Mouse (Mus musculus): ENCODE data around the gene Opalin.

Opalin gene

DNA sequence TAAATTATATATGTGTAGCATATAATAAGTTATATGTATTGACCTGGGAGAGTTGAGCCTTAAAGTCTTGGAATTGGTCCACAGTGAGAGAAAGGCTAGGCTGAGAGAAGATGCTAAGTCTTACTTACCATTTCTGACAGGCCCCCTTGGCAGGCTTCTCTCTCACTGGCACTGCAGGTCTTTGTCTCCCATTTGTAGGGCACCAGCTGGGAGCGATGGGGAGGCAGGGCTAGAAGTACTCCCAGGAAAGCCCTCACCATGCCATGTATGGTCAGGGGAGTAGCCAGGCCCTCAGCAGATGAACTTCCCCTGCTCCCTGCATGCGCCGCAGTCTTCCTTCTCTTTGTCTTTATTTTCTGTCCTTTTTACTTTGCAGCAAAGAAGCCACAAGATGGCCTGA lies at the start of gene Opalin:
Gene Opalin, minus strand, starts transcription at position 208 of the 400 bp plus-strand sequence.
- DNase-seq (ENCODE audit: low spot score in 2 of 2), result peak in 1 of 2 experiments; percentile 44

GRCm38 (mm10) chr19:41123009-41123408 lies 46.1 kb upstream of the Opalin start:
- DNase-seq (ENCODE audit: low spot score in 2 of 2), result no peak

DNA sequence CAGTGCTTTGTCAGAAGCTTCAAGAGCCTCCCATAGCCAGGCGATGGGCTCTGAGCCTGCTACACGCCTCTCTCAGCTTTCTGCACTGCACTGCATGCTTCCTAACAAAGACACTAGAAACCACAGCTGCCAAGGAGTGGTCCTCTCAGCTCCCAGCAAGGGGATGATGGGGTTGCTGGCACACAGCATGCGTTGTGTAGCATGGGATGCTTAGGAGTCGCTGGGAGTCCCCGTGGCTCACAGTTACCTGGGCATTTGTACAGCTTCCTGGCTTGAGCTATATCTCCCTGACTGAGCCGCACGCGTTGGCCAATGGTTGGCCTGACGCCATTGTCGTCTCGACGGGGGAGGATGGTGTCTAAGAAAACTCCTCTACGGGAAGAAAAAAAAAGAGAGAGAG lies 43.0 kb upstream of the Opalin start:
- DNase-seq (ENCODE audit: low spot score in 2 of 2), result no peak

DNA sequence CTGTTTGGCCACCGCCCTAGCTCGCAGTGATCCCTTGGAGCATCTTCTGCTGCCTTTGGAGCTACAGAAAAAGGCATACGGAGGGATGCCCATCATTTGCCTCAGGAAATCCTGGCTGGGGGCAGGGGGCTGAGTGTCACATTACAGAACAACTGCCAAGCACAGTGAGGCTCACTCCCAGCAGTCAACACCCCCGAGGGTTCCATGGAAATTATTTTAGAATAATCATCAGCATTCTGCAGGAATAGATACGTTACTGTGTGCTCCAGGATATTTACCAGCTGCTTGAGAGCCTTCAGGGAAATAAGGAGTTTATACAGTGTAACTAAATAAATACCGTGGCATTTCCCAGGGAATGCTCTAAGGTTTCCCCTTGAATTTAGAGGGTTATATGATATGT lies 41.4 kb upstream of the Opalin start:
- no peak for DNase-seq (ENCODE audit: low spot score in 2 of 2)

DNA sequence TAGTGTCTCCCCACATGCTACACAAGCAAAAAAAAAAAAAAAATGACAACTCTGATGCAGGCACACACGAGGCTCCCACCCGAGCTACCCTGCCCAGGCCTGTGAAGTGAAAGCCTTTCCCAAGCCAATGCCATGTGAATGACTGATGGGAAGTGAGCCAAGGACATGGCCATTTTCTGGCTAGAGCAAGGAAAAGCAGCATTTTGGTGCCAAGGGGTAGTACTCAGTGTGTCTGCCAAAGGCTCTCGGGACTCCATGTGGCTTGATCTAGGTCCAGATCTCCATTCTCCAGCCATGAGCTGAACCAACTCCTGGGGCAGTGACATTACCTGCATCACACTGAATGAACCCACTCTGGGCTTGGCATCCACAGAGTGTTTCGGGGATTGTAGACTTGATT lies 40.4 kb upstream of the Opalin start:
- DNase-seq (ENCODE audit: low spot score in 2 of 2), result no peak

- no peak for DNase-seq (ENCODE audit: low spot score in 2 of 2)
Observed at GRCm38 (mm10) chr19:41114611-41115010, 37.7 kb upstream of the Opalin start.

DNA sequence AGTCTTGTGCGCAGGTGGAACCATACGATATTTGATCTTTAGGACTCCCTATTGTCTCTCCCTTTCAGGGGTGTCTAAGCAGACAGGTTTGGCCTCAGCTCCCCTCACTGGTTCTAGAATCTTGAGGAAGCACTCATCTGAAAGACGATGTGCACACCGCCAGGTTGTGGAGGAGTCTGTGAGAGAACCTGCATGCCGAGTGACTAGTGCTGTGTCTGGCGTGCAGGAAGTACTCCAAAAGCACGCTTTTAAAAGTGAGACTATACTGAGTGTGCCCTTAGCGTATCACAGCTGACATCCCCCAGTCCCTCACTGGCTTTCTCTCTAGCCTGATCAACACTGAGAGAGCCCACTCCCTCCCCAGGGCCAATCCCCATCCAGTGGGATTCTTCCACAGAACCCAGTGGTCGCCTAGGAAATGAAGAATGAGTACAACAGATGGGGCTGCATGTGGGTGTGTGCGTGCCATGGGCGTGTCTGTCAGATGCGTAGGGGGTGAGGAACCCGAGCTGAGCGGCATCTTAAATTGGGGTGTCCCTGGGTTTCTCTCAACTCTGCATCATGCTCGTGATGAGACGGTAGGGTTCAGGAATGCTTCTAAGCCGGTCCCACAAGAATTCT lies 37.1 kb upstream of the Opalin start:
- no peak for DNase-seq (ENCODE audit: low spot score in 2 of 2)

- no peak for DNase-seq (ENCODE audit: low spot score in 2 of 2)
Observed at GRCm38 (mm10) chr19:41112609-41113008, 35.7 kb upstream of the Opalin start.

DNA sequence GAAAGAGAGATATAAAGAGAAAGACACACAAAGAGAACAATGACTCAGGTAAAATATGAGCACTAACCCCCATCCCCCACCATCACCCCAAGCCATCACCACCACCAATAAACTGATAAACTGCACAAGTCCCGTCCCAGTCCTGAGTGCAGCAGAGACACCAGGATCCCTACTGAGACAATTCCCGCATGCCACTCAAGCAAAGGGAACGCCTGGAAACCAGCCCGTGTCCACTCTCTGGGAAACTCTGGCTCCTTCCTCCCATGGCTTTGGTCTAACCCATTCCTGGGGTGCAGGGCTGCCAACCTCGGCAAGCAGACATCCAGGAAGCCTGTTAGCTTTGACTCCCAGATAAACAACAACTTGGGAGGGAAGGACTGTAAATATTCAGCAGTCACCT lies 33.1 kb upstream of the Opalin start:
- DNase-seq (ENCODE audit: low spot score in 2 of 2), result no peak

- no peak for DNase-seq (ENCODE audit: low spot score in 2 of 2)
Observed at GRCm38 (mm10) chr19:41109496-41109895, 32.6 kb upstream of the Opalin start.

- DNase-seq (ENCODE audit: low spot score in 2 of 2), result no peak
Observed at GRCm38 (mm10) chr19:41108666-41109065, 31.8 kb upstream of the Opalin start.

DNA sequence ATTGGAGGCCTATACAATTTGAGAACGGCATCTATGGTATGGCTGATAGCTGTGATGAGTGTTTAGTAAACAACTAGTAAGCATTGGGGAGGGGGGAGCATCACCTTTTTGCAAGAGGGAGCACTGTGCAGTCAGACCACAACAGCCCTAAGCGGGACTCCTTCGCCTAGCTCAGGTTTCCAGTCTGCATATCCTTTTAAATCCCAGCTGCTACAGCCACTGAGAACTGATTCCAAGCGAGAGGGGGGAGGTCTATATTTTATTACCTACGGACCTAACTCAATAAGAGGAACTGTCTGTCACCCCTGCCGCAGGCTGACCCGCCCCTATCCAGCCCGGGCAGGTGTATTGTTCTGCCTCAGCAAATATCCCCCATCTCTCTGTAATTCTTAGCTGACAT lies 30.6 kb upstream of the Opalin start:
- DNase-seq (ENCODE audit: low spot score in 2 of 2), result no peak

GRCm38 (mm10) chr19:41104922-41105321 lies 28.0 kb upstream of the Opalin start:
- no peak for DNase-seq (ENCODE audit: low spot score in 2 of 2)

DNA sequence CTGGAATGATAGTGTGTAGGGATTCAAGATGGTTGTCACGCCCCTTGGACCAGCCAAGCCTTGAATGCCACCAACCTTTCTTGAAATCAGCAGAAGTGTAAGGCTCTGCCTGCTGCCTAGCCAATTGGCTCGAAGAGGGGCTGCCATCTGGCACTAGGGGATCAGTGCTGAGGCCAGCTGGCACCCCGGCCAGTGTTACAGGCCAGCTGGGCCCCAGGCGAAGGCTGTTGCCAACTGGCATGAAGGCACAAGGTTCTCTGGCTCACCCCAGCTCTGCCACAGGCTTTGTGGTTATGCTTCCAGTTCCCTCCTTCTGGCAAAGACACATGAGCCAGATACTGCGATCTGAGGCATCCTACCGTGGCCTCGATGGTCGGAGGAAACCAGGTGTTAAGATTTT lies 24.5 kb upstream of the Opalin start:
- DNase-seq (ENCODE audit: low spot score in 2 of 2), result no peak

GRCm38 (mm10) chr19:41100863-41101262 lies 23.9 kb upstream of the Opalin start:
- no peak for DNase-seq (ENCODE audit: low spot score in 2 of 2)

DNA sequence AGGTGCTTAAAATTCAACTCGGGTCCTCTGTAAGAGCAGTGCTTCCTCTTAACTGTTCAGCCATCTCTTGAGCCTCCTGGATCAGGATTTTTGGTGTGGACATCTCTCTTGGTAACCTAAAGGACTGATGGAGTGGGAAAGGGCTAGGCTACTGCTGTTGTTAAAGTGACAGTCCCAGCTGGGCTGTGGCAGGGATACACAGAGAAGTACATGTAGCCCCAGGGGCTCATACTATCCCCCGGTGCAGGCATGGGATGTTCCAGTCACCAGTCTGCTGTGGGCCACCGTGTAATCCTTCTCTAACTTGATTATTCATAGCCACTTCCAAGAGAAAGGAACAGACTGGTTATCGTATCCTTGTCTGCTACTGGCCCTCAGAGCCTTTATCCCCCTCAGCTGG lies 20.1 kb upstream of the Opalin start:
- DNase-seq (ENCODE audit: low spot score in 2 of 2), result no peak

GRCm38 (mm10) chr19:41091901-41092300 lies 15.0 kb upstream of the Opalin start:
- DNase-seq (ENCODE audit: low spot score in 2 of 2), result no peak

- no peak for DNase-seq (ENCODE audit: low spot score in 2 of 2)
Observed at GRCm38 (mm10) chr19:41089833-41090232, 12.9 kb upstream of the Opalin start.

GRCm38 (mm10) chr19:41088491-41088890 lies 11.6 kb upstream of the Opalin start:
- DNase-seq (ENCODE audit: low spot score in 2 of 2), result no peak

DNA sequence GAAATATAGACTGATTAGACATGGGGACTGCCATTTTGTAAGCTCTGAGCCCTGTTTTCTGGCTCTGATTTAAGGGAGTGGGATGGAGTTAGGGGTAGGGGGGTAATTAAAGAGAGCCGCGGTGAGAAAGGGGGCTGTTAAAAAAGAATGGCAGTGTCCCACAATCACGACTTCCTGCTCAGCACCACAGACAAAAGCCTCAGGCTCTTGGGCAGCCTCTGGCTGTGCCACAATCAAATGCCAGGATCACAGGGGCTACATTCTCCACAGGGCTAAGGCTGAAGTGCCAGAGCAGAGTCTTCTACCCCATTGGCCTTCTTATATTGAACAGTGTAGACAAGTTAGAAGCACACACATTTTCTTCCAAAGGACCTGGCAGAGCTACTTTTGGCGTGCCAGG lies 11.0 kb upstream of the Opalin start:
- no peak for DNase-seq (ENCODE audit: low spot score in 2 of 2)

GRCm38 (mm10) chr19:41086700-41087099 lies 9.8 kb upstream of the Opalin start:
- peak in 1 of 2 experiments; percentile 38 for DNase-seq (ENCODE audit: low spot score in 2 of 2)

DNA sequence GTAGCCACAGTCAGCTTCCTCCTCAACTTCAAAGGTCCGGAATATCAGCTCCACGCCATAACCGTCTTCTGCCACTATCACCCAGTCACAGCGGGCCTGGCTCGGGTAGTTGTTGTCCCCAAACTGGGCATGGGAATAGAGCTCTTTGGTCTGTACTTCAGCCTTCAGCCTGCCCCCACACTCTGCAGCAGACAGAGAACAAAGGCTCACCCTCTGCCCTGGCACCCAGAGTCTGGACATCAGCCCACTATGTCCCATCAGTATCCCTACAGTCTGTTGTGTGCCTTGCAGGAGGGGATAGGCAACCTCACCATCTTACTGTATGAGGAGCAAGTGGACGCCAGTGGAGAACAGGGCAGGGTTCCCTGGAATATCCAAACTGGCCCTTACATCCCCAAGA lies 9.4 kb upstream of the Opalin start:
- no peak for DNase-seq (ENCODE audit: low spot score in 2 of 2)

GRCm38 (mm10) chr19:41083646-41084045 lies 6.7 kb upstream of the Opalin start:
- no peak for DNase-seq (ENCODE audit: low spot score in 2 of 2)

- peak in 1 of 2 experiments; percentile 46 for DNase-seq (ENCODE audit: low spot score in 2 of 2)
Observed at GRCm38 (mm10) chr19:41081589-41081988, 4.7 kb upstream of the Opalin start.

Measured in urinary bladder, postnatal 4 days (tissue).